Mouse (Mus musculus) kidney, embryonic 16.5 days (tissue): ENCODE results near the gene 2410137M14Rik. TPM values are rescaled to one million over a fixed set of nuclear protein-coding genes. Genes with fewer than 3 reads are reported as not detected.

Experiments
- ATAC-seq: fragments of 200-750 bp; cut with Nextera tagmentation; 2 replicates; pipeline ENCODE4 v1.8.0; 2017; ENCODE audit warnings: moderate TSS enrichment; ENCODE audit not compliant: low FRiP score, low TSS enrichment
- H3K27ac ChIP-seq: fragments of 300-500 bp; sonication (generic); 2 replicates; pipeline ENCODE4 v1.5.1; 2014; ENCODE audit warnings: low read length
- H3K27me3 ChIP-seq: fragments of 300-500 bp; sonication (generic); 2 replicates; pipeline ENCODE4 v1.6.1; 2014; ENCODE audit warnings: low read length, control low read depth, mixed read lengths; ENCODE audit not compliant: insufficient read depth
- H3K36me3 ChIP-seq: fragments of 300-500 bp; sonication (generic); 2 replicates; pipeline ENCODE4 v1.6.1; 2014; ENCODE audit warnings: low read length, control low read depth, mixed read lengths; ENCODE audit not compliant: insufficient read depth
- H3K4me1 ChIP-seq: fragments of 300-500 bp; sonication (generic); 2 replicates; pipeline ENCODE4 v1.6.1; 2014; ENCODE audit warnings: low read length, control low read depth, mixed read lengths; ENCODE audit not compliant: insufficient read depth
- H3K4me2 ChIP-seq: fragments of 300-500 bp; sonication (generic); replicated peaks from 2 replicates; pipeline ENCODE4 v1.6.1; 2014; ENCODE audit warnings: low read depth, low read length
- H3K4me3 ChIP-seq: fragments of 300-500 bp; sonication (generic); 2 replicates; pipeline ENCODE4 v1.5.1; 2014; ENCODE audit warnings: mild to moderate bottlenecking, low read length
- H3K9ac ChIP-seq: fragments of 300-500 bp; sonication (generic); replicated peaks from 2 replicates; pipeline ENCODE4 v1.6.1; 2014; ENCODE audit warnings: low read length
- H3K9me3 ChIP-seq: fragments of 300-500 bp; sonication (generic); 2 replicates; pipeline ENCODE4 v1.6.1; 2016; ENCODE audit warnings: low read length, control low read depth
- WGBS: fragments of 180-500 bp; shearing (Covaris S2); extraction: QIAGEN DNeasy Blood & Tissue Kit; methylation state at CpG from one replicate; pipeline ENCODE4 v1.1.7; 2014; 5-methylcytosine and 5-hydroxymethylcytosine counted together
- polyA plus RNA-seq: library from polyadenylated mRNA; unstranded; fragments of >200 nt; fragmentation: Nextera tagmentation; extraction: Ambion mirVana; gene quantifications from 2 replicates; pipeline ENCODE4 v1.2.1, GENCODE M21; 2015

2410137M14Rik gene
- polyA plus RNA-seq, 1 experiment from 2014 or later: not detected

- Histone ChIP-seq H3K27me3 (peaks cover 61% of the 10 kb centered on the region), H3K9me3 (no peaks in the 10 kb centered on the region), H3K4me2 (peak overlapping the region; percentile 72), H3K4me3 (peak overlapping the region; percentile 42), H3K36me3 (no peaks in the 10 kb centered on the region), H3K4me1 (peaks cover 12% of the 10 kb centered on the region), H3K9ac (no peak overlapping the region), H3K27ac (no peak overlapping the region)
- 50% methylated on average over 10 of the region's 10 CpGs for WGBS
- 0 out of 2 replicates have a peak, but pooled peaks have one; percentile 28 for ATAC-seq
Measured at GRCm38 (mm10) chr17:36942391-36942790, 38.6 kb downstream of the 2410137M14Rik start.

GRCm38 (mm10) chr17:36938056-36938455 is 43.0 kb downstream of the 2410137M14Rik start:
- no peaks in the 10 kb centered on the region for H3K9me3 ChIP-seq
- 91% methylated on average over 2 of the region's 2 CpGs for WGBS
- H3K4me2 ChIP-seq: no peak overlapping the region
- H3K9ac ChIP-seq: no peak overlapping the region
- no peak for ATAC-seq
- H3K27me3 ChIP-seq: peaks cover 24% of the 10 kb centered on the region
- no peak overlapping the region for H3K4me3 ChIP-seq
- no peak overlapping the region for H3K27ac ChIP-seq
- H3K36me3 ChIP-seq: no peaks in the 10 kb centered on the region
- H3K4me1 ChIP-seq: peaks cover 7% of the 10 kb centered on the region; the same call in 1 of the 2 replicates

- no peak overlapping the region for H3K4me2 ChIP-seq
- 60% methylated on average over 2 of the region's 2 CpGs for WGBS
- no peak overlapping the region for H3K9ac ChIP-seq
- H3K4me1 ChIP-seq: no peaks in the 10 kb centered on the region
- no peaks in the 10 kb centered on the region for H3K27me3 ChIP-seq
- no peak overlapping the region for H3K27ac ChIP-seq
- no peak for ATAC-seq
- H3K9me3 ChIP-seq: no peaks in the 10 kb centered on the region
- H3K4me3 ChIP-seq: no peak overlapping the region
- no peaks in the 10 kb centered on the region for H3K36me3 ChIP-seq
Measured at GRCm38 (mm10) chr17:36931806-36932205, 49.2 kb downstream of the 2410137M14Rik start.

- H3K9me3 ChIP-seq: no peaks in the 10 kb centered on the region
- no peak overlapping the region for H3K4me2 ChIP-seq
- H3K9ac ChIP-seq: no peak overlapping the region
- no peak overlapping the region for H3K27ac ChIP-seq
- H3K4me3 ChIP-seq: no peak overlapping the region
- no peaks in the 10 kb centered on the region for H3K36me3 ChIP-seq
- WGBS: 84% methylated on average over 4 of the region's 4 CpGs
- ATAC-seq: no peak
- H3K4me1 ChIP-seq: no peaks in the 10 kb centered on the region
- no peaks in the 10 kb centered on the region for H3K27me3 ChIP-seq
Measured at GRCm38 (mm10) chr17:36931130-36931529, 49.9 kb downstream of the 2410137M14Rik start.

GRCm38 (mm10) chr17:36930233-36930632 is 50.8 kb downstream of the 2410137M14Rik start:
- H3K9ac ChIP-seq: no peak overlapping the region
- H3K9me3 ChIP-seq: no peaks in the 10 kb centered on the region
- ATAC-seq: no peak
- H3K4me2 ChIP-seq: no peak overlapping the region
- H3K36me3 ChIP-seq: no peaks in the 10 kb centered on the region
- 28% methylated on average over 6 of the region's 6 CpGs for WGBS
- no peak overlapping the region for H3K4me3 ChIP-seq
- no peak overlapping the region for H3K27ac ChIP-seq
- no peaks in the 10 kb centered on the region for H3K27me3 ChIP-seq
- no peaks in the 10 kb centered on the region for H3K4me1 ChIP-seq

- H3K4me2 ChIP-seq: no peak overlapping the region
- WGBS: 68% methylated on average over 12 of the region's 12 CpGs
- no peaks in the 10 kb centered on the region for H3K27me3 ChIP-seq
- no peak overlapping the region for H3K9ac ChIP-seq
- no peaks in the 10 kb centered on the region for H3K4me1 ChIP-seq
- no peak for ATAC-seq
- no peaks in the 10 kb centered on the region for H3K36me3 ChIP-seq
- H3K27ac ChIP-seq: no peak overlapping the region
- H3K4me3 ChIP-seq: no peak overlapping the region
- no peaks in the 10 kb centered on the region for H3K9me3 ChIP-seq
Measured at GRCm38 (mm10) chr17:36929236-36929932, 51.7 kb downstream of the 2410137M14Rik start.

Other genes starting within 250 kb of the 2410137M14Rik start
- gene H2-M10.5, start 208.3 kb downstream of the 2410137M14Rik start, polyA plus RNA-seq: not detected in 2 replicates
- gene H2-M10.6, start 169.1 kb downstream of the 2410137M14Rik start, polyA plus RNA-seq: not detected in 2 replicates
- gene Trim26, start 144.1 kb downstream of the 2410137M14Rik start, polyA plus RNA-seq: 41.7 and 45.8 TPM in 2 replicates
- gene Trim15, start 114.0 kb downstream of the 2410137M14Rik start, polyA plus RNA-seq: 0.22 and 0.27 TPM in 2 replicates
- 2.1 and 2.4 TPM in 2 replicates for gene Trim10, start 111.7 kb downstream of the 2410137M14Rik start, polyA plus RNA-seq
- gene Trim40, start 91.1 kb downstream of the 2410137M14Rik start, polyA plus RNA-seq: not detected in 2 replicates
- gene Trim31, start 83.1 kb downstream of the 2410137M14Rik start, polyA plus RNA-seq: not detected in 2 replicates
- gene Rnf39, start 38.3 kb downstream of the 2410137M14Rik start, polyA plus RNA-seq: 0.22 and 0.27 TPM in 2 replicates
- gene Ppp1r11, start 29.5 kb downstream of the 2410137M14Rik start, polyA plus RNA-seq: 111 and 116 TPM in 2 replicates
- 90.7 and 94.7 TPM in 2 replicates for gene Znrd1, start 22.7 kb downstream of the 2410137M14Rik start, polyA plus RNA-seq
- gene Znrd1as, start 22.6 kb downstream of the 2410137M14Rik start, polyA plus RNA-seq: 6.7 and 6.8 TPM in 2 replicates
- 0.44 and 0.57 TPM in 2 replicates for gene H2-M5, start 8.3 kb upstream of the 2410137M14Rik start, polyA plus RNA-seq
- 64.5 and 66.7 TPM in 2 replicates for gene Zfp57, start 19.9 kb upstream of the 2410137M14Rik start, polyA plus RNA-seq
- 0.09 and 0.13 TPM in 2 replicates for gene Mog, start 42.2 kb upstream of the 2410137M14Rik start, polyA plus RNA-seq
- 5.6 and 7.7 TPM in 2 replicates for gene Gabbr1, start 64.7 kb upstream of the 2410137M14Rik start, polyA plus RNA-seq
- not detected in 2 replicates for gene Olfr90, start 107.3 kb upstream of the 2410137M14Rik start, polyA plus RNA-seq
- not detected in 2 replicates for gene Olfr91, start 117.0 kb upstream of the 2410137M14Rik start, polyA plus RNA-seq
- not detected in 2 replicates for gene Olfr92, start 138.9 kb upstream of the 2410137M14Rik start, polyA plus RNA-seq
- gene Olfr93, start 180.3 kb upstream of the 2410137M14Rik start, polyA plus RNA-seq: not detected in 2 replicates
- gene Ubd, start 212.7 kb upstream of the 2410137M14Rik start, polyA plus RNA-seq: not detected in 2 replicates
- not detected in 2 replicates for gene Olfr94, start 219.8 kb upstream of the 2410137M14Rik start, polyA plus RNA-seq
- gene Olfr95, start 231.9 kb upstream of the 2410137M14Rik start, polyA plus RNA-seq: not detected in 2 replicates
- gene Olfr96, start 238.9 kb upstream of the 2410137M14Rik start, polyA plus RNA-seq: not detected in 2 replicates